Mouse (Mus musculus) liver, embryonic 16.5 days (tissue): ENCODE data around the gene Gm5788. TPM values are rescaled to one million over a fixed set of nuclear protein-coding genes. Genes with fewer than 3 reads are reported as not detected.
"Not testable (repeated sequence)": the region's sequence is repeated elsewhere in the genome, so short reads cannot be mapped to it uniquely, and the experiment has no call there.

ENCODE experiments used
- ATAC-seq: fragments of 200-750 bp; cut with Nextera tagmentation; 2 replicates; pipeline ENCODE4 v1.8.0; 2017; ENCODE audit warnings: low read depth, mild to moderate bottlenecking, moderate number of reproducible peaks, moderate library complexity
- H3K27ac ChIP-seq: fragments of 300-500 bp; sonication (generic); 2 replicates; pipeline ENCODE4 v1.5.1; 2014; ENCODE audit warnings: mild to moderate bottlenecking, low read length
- H3K27me3 ChIP-seq: fragments of 300-500 bp; sonication (generic); 2 replicates; pipeline ENCODE4 v1.6.1; 2014; ENCODE audit warnings: low read depth, low read length, mixed read lengths; ENCODE audit not compliant: control insufficient read depth, insufficient read depth
- H3K36me3 ChIP-seq: fragments of 300-500 bp; sonication (generic); 2 replicates; pipeline ENCODE4 v1.6.1; 2014; ENCODE audit warnings: mild to moderate bottlenecking; ENCODE audit not compliant: control insufficient read depth, insufficient read depth
- H3K4me1 ChIP-seq: fragments of 300-500 bp; sonication (generic); 2 replicates; pipeline ENCODE4 v1.6.1; 2014; ENCODE audit warnings: low read depth, low read length, mixed read lengths; ENCODE audit not compliant: control insufficient read depth
- H3K4me2 ChIP-seq: fragments of 300-500 bp; sonication (generic); 2 replicates; pipeline ENCODE4 v1.6.1; 2014; ENCODE audit warnings: low read depth, low read length, mixed read lengths
- H3K4me3 ChIP-seq: fragments of 300-500 bp; sonication (generic); 2 replicates; pipeline ENCODE4 v1.5.1; 2014; ENCODE audit warnings: low read depth, mild to moderate bottlenecking, low read length
- H3K9ac ChIP-seq: fragments of 300-500 bp; sonication (generic); 2 replicates; pipeline ENCODE4 v1.6.1; 2014; ENCODE audit warnings: low read depth, low read length
- H3K9me3 ChIP-seq: fragments of 300-500 bp; sonication (generic); replicated peaks from 2 replicates; pipeline ENCODE4 v1.6.1; 2016; ENCODE audit warnings: low read length; ENCODE audit not compliant: control insufficient read depth
- WGBS: fragments of 180-500 bp; shearing (Covaris S2); extraction: QIAGEN DNeasy Blood & Tissue Kit; methylation state at CpG from one replicate; pipeline ENCODE4 v1.1.7; 2014; ENCODE audit not compliant: insufficient replicate concordance; 5-methylcytosine and 5-hydroxymethylcytosine counted together
- polyA plus RNA-seq: library from polyadenylated mRNA; unstranded; fragments of >200 nt; fragmentation: Nextera tagmentation; extraction: Ambion mirVana; gene quantifications from 2 replicates; pipeline ENCODE4 v1.2.1, GENCODE M21; 2015

Gm5788 gene
- not detected in 2 replicates for polyA plus RNA-seq

- WGBS: 72% methylated on average over 3 of the region's 3 CpGs
- not testable (repeated sequence) for ATAC-seq, H3K9me3 ChIP-seq, H3K4me3 ChIP-seq, H3K27me3 ChIP-seq, H3K9ac ChIP-seq, H3K36me3 ChIP-seq, H3K4me2 ChIP-seq, H3K4me1 ChIP-seq, H3K27ac ChIP-seq
Observed at GRCm38 (mm10) chr12:87494421-87494820, at the start of gene Gm5788. Gm5788 (plus strand) TSS chr12:87494721.

- peaks cover 49% of the 10 kb centered on the region for H3K36me3 ChIP-seq
- no peaks in the 10 kb centered on the region for H3K9me3 ChIP-seq
Observed at GRCm38 (mm10) chr12:87449456-87449855, 45.1 kb upstream of the Gm5788 start.

GRCm38 (mm10) chr12:87464678-87465297 is 29.7 kb upstream of the Gm5788 start:
- Histone ChIP-seq H3K36me3 (peaks cover 47% of the 10 kb centered on the region), H3K9ac (no peak overlapping the region), H3K27me3 (no peaks in the 10 kb centered on the region), H3K9me3 (no peaks in the 10 kb centered on the region), H3K27ac (no peak overlapping the region), H3K4me3 (no peak overlapping the region), H3K4me1 (peaks cover 6% of the 10 kb centered on the region), H3K4me2 (no peak overlapping the region)
- peak; percentile 89 for ATAC-seq
- 49% methylated on average over 6 of the region's 6 CpGs for WGBS

More at GRCm38 (mm10) chr12:87449456-87449855, 45.1 kb upstream of the Gm5788 start:
- Histone ChIP-seq H3K4me2 (no peak overlapping the region), H3K27me3 (no peaks in the 10 kb centered on the region), H3K9ac (no peak overlapping the region), H3K4me1 (peaks cover 5% of the 10 kb centered on the region), H3K4me3 (no peak overlapping the region), H3K27ac (no peak overlapping the region)
- ATAC-seq: no peak
- WGBS: 80% methylated on average over 9 of the region's 9 CpGs

- H3K9me3 ChIP-seq: no peaks in the 10 kb centered on the region
- H3K4me3 ChIP-seq: peak overlapping the region; percentile 87
- H3K4me2 ChIP-seq: peak overlapping the region; percentile 75
- no peaks in the 10 kb centered on the region for H3K27me3 ChIP-seq
- 37% methylated on average over 7 of the region's 7 CpGs for WGBS
- no peak for ATAC-seq
- 0 out of 2 replicates have a peak overlapping the region, but pooled peaks have one; percentile 31 for H3K27ac ChIP-seq
- H3K4me1 ChIP-seq: peaks cover 13% of the 10 kb centered on the region
- H3K36me3 ChIP-seq: peaks cover 13% of the 10 kb centered on the region
- H3K9ac ChIP-seq: peak overlapping the region; percentile 89
Observed at GRCm38 (mm10) chr12:87470263-87471136, 24.0 kb upstream of the Gm5788 start.

- Histone ChIP-seq H3K27ac (peak overlapping the region; percentile 69), H3K9me3 (no peaks in the 10 kb centered on the region)
Observed at GRCm38 (mm10) chr12:87471421-87471963, 23.0 kb upstream of the Gm5788 start.

GRCm38 (mm10) chr12:87471964-87472786 is 22.3 kb upstream of the Gm5788 start, which contains the start of gene Snw1:
Snw1 (minus strand) TSS chr12:87472274.
- peak; percentile 98 for ATAC-seq
- peak within 1 kb of the TSS; percentile 87 for H3K4me3 ChIP-seq
- peaks cover 6% of the 10 kb centered on the region; the same call in 1 of the 2 replicates for H3K36me3 ChIP-seq
- WGBS: 3% methylated on average over 45 of the region's 45 CpGs
- H3K4me2 ChIP-seq: peak within 1 kb of the TSS; percentile 75
- H3K9me3 ChIP-seq: no peaks in the 10 kb centered on the region
- H3K27ac ChIP-seq: peak within 1 kb of the TSS; percentile 69
- peak within 1 kb of the TSS; percentile 89 for H3K9ac ChIP-seq
- peaks cover 13% of the 10 kb centered on the region for H3K4me1 ChIP-seq
- H3K27me3 ChIP-seq: no peaks in the 10 kb centered on the region

More at GRCm38 (mm10) chr12:87471421-87471963, 23.0 kb upstream of the Gm5788 start:
- H3K4me2 ChIP-seq: peak overlapping the region; percentile 75
- H3K4me3 ChIP-seq: peak overlapping the region; percentile 87
- H3K27me3 ChIP-seq: no peaks in the 10 kb centered on the region
- peaks cover 13% of the 10 kb centered on the region for H3K4me1 ChIP-seq
- WGBS: 0% methylated on average over 19 of the region's 19 CpGs
- peak overlapping the region; percentile 89 for H3K9ac ChIP-seq
- no peak for ATAC-seq
- peaks cover 8% of the 10 kb centered on the region for H3K36me3 ChIP-seq

- H3K4me2 ChIP-seq: no peak overlapping the region
- H3K4me3 ChIP-seq: no peak overlapping the region
- H3K4me1 ChIP-seq: peaks cover 13% of the 10 kb centered on the region
- H3K27ac ChIP-seq: no peak overlapping the region
- ATAC-seq: no peak
- WGBS: 56% methylated on average over 3 of the region's 3 CpGs
- H3K9ac ChIP-seq: no peak overlapping the region
- no peaks in the 10 kb centered on the region for H3K27me3 ChIP-seq
- no peaks in the 10 kb centered on the region for H3K36me3 ChIP-seq
- H3K9me3 ChIP-seq: no peaks in the 10 kb centered on the region
Observed at GRCm38 (mm10) chr12:87474756-87475155, 19.8 kb upstream of the Gm5788 start.

GRCm38 (mm10) chr12:87482482-87482881 is 12.0 kb upstream of the Gm5788 start:
- H3K4me3 ChIP-seq, H3K4me2 ChIP-seq: not testable (repeated sequence)
- WGBS: 65% methylated on average over 5 of the region's 5 CpGs

More at GRCm38 (mm10) chr12:87482482-87482881, 12.0 kb upstream of the Gm5788 start:
- H3K36me3 ChIP-seq, H3K27me3 ChIP-seq, ATAC-seq, H3K9ac ChIP-seq, H3K4me1 ChIP-seq, H3K27ac ChIP-seq, H3K9me3 ChIP-seq: not testable (repeated sequence)
